Mouse (Mus musculus) lung, postnatal 0 days (tissue): Measurements from ENCODE around the gene Midn. TPM values are rescaled to one million over a fixed set of nuclear protein-coding genes. Genes with fewer than 3 reads are reported as not detected.

ENCODE experiments used
- ATAC-seq: fragments of 200-750 bp; cut with Nextera tagmentation; 2 replicates; pipeline ENCODE4 v1.8.0; 2017; ENCODE audit warnings: moderate library complexity
- DNase-seq: peaks from one replicate; pipeline ENCODE4 v3.0.0-alpha.2; 2016; ENCODE audit warnings: low spot score
- H3K27ac ChIP-seq: fragments of 300-500 bp; sonication (generic); 2 replicates; pipeline ENCODE4 v1.5.1; 2014; ENCODE audit warnings: antibody characterized with exemption, mild to moderate bottlenecking, low read length, mixed read lengths
- H3K27me3 ChIP-seq: fragments of 300-500 bp; sonication (generic); replicated peaks from 2 replicates; pipeline ENCODE4 v1.6.1; 2014; ENCODE audit warnings: low read length, mixed read lengths; ENCODE audit not compliant: insufficient read depth
- H3K36me3 ChIP-seq: fragments of 300-500 bp; sonication (generic); 2 replicates; pipeline ENCODE4 v1.6.1; 2014; ENCODE audit warnings: low read length, mixed read lengths; ENCODE audit not compliant: insufficient read depth
- H3K4me1 ChIP-seq: fragments of 300-500 bp; sonication (generic); 2 replicates; pipeline ENCODE4 v1.6.1; 2014; ENCODE audit warnings: antibody characterized with exemption, low read depth, low read length, mixed read lengths; ENCODE audit not compliant: insufficient read depth
- H3K4me2 ChIP-seq: fragments of 300-500 bp; sonication (generic); replicated peaks from 2 replicates; pipeline ENCODE4 v1.6.1; 2014; ENCODE audit warnings: low read depth, mild to moderate bottlenecking, low read length, moderate library complexity, mixed read lengths
- H3K4me3 ChIP-seq: fragments of 300-500 bp; sonication (generic); 2 replicates; pipeline ENCODE4 v1.5.1; 2014; ENCODE audit warnings: low read depth, low read length
- H3K9ac ChIP-seq: fragments of 300-500 bp; sonication (generic); replicated peaks from 2 replicates; pipeline ENCODE4 v1.6.1; 2014; ENCODE audit warnings: low read depth, mild to moderate bottlenecking
- H3K9me3 ChIP-seq: fragments of 300-500 bp; sonication (generic); 2 replicates; pipeline ENCODE4 v1.6.1; 2016; ENCODE audit warnings: low read length, mixed read lengths
- CTCF ChIP-seq: IDR thresholded peaks from 2 replicates; pipeline ENCODE4 v1.5.1; 2016; ENCODE audit warnings: antibody characterized with exemption, mild to moderate bottlenecking
- EP300 ChIP-seq: IDR thresholded peaks from 2 replicates; pipeline ENCODE4 v1.6.1; 2016; ENCODE audit warnings: antibody characterized with exemption, mild to moderate bottlenecking, control low read depth
- WGBS: fragments of 180-500 bp; shearing (Covaris S2); extraction: QIAGEN DNeasy Blood & Tissue Kit; methylation state at CpG from one replicate; pipeline ENCODE4 v1.1.7; 2014; 5-methylcytosine and 5-hydroxymethylcytosine counted together
- polyA plus RNA-seq: library from polyadenylated mRNA; unstranded; fragments of >200 nt; fragmentation: Nextera tagmentation; extraction: Ambion mirVana; gene quantifications from 2 replicates; pipeline ENCODE4 v1.2.1, GENCODE M21; 2015

The Midn gene
- polyA plus RNA-seq, 1 experiment from 2014 or later, result 13.2 TPM

GRCm38 (mm10) chr10:80123932-80124562 is 24.0 kb upstream of the Midn start:
- Histone ChIP-seq H3K9ac (no peak overlapping the region), H3K4me2 (no peak overlapping the region), H3K4me3 (no peak overlapping the region), H3K4me1 (peaks cover 2% of the 10 kb centered on the region; the same call in 1 of the 2 replicates), H3K9me3 (no peaks in the 10 kb centered on the region), H3K36me3 (peaks cover 33% of the 10 kb centered on the region; the same call in 1 of the 2 replicates), H3K27ac (no peak overlapping the region), H3K27me3 (no peaks in the 10 kb centered on the region)
- TF ChIP-seq EP300 (no peak), CTCF (no peak)
- DNase-seq (no peak), ATAC-seq (no peak)
- WGBS, result 86% methylated on average over 9 of the region's 9 CpGs

DNA sequence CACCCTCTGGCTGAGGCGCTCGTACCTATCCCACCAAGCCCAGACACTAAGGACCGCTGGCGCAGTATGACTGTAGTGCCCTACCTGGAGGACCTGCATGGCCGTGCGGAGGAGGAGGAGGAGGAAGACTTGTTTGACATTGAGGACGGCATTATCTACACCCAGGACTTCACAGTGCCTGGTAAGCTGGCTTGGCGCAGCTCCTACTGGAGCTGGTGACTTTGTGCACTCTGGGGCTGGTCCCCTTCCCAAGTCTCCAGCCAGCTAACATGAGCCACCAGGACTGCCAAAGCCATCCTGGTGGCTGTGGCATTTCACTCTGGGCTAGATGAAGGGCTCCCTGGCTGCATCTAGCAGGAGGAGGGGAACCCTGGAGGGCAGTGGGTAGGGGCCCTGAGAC is 20.2 kb upstream of the Midn start:
- H3K36me3 ChIP-seq, result peaks cover 28% of the 10 kb centered on the region
- no peak overlapping the region for H3K4me3 ChIP-seq
- TF ChIP-seq EP300 (no peak), CTCF (no peak)
- H3K4me2 ChIP-seq, result no peak overlapping the region
- no peak overlapping the region for H3K9ac ChIP-seq
- H3K27me3 ChIP-seq, result no peaks in the 10 kb centered on the region
- WGBS, result 79% methylated on average over 7 of the region's 8 CpGs
- no peaks in the 10 kb centered on the region for H3K9me3 ChIP-seq
- ATAC-seq (no peak), DNase-seq (no peak)
- H3K4me1 ChIP-seq, result no peaks in the 10 kb centered on the region
- no peak overlapping the region for H3K27ac ChIP-seq

- H3K4me3 ChIP-seq, result no peak overlapping the region
- H3K4me1 ChIP-seq, result no peaks in the 10 kb centered on the region
- H3K27ac ChIP-seq, result no peak overlapping the region
- no peak overlapping the region for H3K9ac ChIP-seq
- 89% methylated on average over 9 of the region's 9 CpGs for WGBS
- H3K4me2 ChIP-seq, result no peak overlapping the region
- H3K27me3 ChIP-seq, result no peaks in the 10 kb centered on the region
- H3K36me3 ChIP-seq, result peaks cover 28% of the 10 kb centered on the region
- TF ChIP-seq EP300 (no peak), CTCF (no peak)
- ATAC-seq, result no peak
- no peaks in the 10 kb centered on the region for H3K9me3 ChIP-seq
- no peak for DNase-seq
Measured at GRCm38 (mm10) chr10:80129846-80130245, 18.2 kb upstream of the Midn start.

DNA sequence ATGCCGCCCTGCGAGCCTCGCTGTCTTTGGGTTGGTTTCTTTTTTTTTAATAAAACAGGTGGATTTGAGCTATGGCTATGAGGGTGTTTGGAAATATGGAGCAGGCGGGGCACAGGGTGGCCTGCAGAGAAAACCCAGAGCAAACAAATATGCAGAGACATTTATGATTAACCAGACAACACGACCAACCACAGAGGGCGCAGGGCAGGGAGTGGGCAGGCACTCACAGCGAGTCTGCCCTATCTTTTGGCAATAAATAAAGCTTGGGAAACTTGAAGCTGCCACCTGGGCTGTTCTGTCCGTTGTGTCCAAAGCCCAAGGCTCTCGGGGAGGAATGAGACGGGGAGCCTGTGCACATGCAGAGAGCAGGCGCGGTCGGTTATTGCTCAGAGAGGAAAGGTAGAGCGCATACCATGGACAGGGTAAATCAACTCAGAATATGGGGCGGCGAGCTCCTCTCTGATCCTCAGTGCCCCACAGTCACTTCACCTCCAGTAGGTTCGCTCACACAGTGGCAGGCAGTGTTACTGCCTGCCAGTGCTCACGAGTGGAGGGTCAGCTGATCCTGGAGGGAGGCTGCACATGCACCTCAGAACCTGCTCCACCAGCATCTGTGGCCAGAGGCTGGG is 17.6 kb upstream of the Midn start:
- peak; percentile 32 for DNase-seq
- ATAC-seq, result 0 out of 2 replicates have a peak, but pooled peaks have one; percentile 7
- no peak overlapping the region for H3K9ac ChIP-seq
- H3K27ac ChIP-seq, result no peak overlapping the region
- no peak overlapping the region for H3K4me3 ChIP-seq
- no peak overlapping the region for H3K4me2 ChIP-seq
- no peaks in the 10 kb centered on the region for H3K27me3 ChIP-seq
- no peaks in the 10 kb centered on the region for H3K4me1 ChIP-seq
- peaks cover 28% of the 10 kb centered on the region for H3K36me3 ChIP-seq
- no peak for TF ChIP-seq EP300
- no peak for TF ChIP-seq CTCF
- no peaks in the 10 kb centered on the region for H3K9me3 ChIP-seq
- 71% methylated on average over 18 of the region's 18 CpGs for WGBS

GRCm38 (mm10) chr10:80131316-80131951 is 16.6 kb upstream of the Midn start:
- H3K4me1 ChIP-seq, result no peaks in the 10 kb centered on the region
- H3K4me3 ChIP-seq, result no peak overlapping the region
- peaks cover 25% of the 10 kb centered on the region for H3K36me3 ChIP-seq
- H3K9ac ChIP-seq, result no peak overlapping the region
- H3K4me2 ChIP-seq, result no peak overlapping the region
- no peak for DNase-seq
- no peak for ATAC-seq
- H3K27ac ChIP-seq, result no peak overlapping the region
- H3K27me3 ChIP-seq, result no peaks in the 10 kb centered on the region
- no peak for TF ChIP-seq CTCF
- TF ChIP-seq EP300, result no peak
- H3K9me3 ChIP-seq, result no peaks in the 10 kb centered on the region
- WGBS, result 37% methylated on average over 55 of the region's 55 CpGs

GRCm38 (mm10) chr10:80131952-80132350 is 16.1 kb upstream of the Midn start:
- no peaks in the 10 kb centered on the region for H3K27me3 ChIP-seq
- no peaks in the 10 kb centered on the region for H3K9me3 ChIP-seq
- ATAC-seq, result no peak
- no peak overlapping the region for H3K4me3 ChIP-seq
- no peak for DNase-seq
- WGBS, result 56% methylated on average over 25 of the region's 27 CpGs
- H3K36me3 ChIP-seq, result peaks cover 20% of the 10 kb centered on the region
- no peak overlapping the region for H3K9ac ChIP-seq
- no peak overlapping the region for H3K4me2 ChIP-seq
- TF ChIP-seq CTCF (no peak), EP300 (no peak)
- H3K4me1 ChIP-seq, result no peaks in the 10 kb centered on the region
- H3K27ac ChIP-seq, result no peak overlapping the region
